Mouse (Mus musculus) spleen, adult 10 weeks (tissue): ENCODE measurements around the gene Igdcc4. TPM values are rescaled to one million over a fixed set of nuclear protein-coding genes. Genes with fewer than 3 reads are reported as not detected.

Experiments
- polyA plus RNA-seq: library from polyadenylated mRNA; stranded (reverse); fragments of 350-450 nt; fragmentation: Illumina TruSeq; extraction: RNeasy Lipid Tissue Mini Kit (QIAGEN cat#74804); gene quantifications from one replicate; pipeline ENCODE4 v1.2.3, GENCODE M21; 2015; ENCODE audit warnings: low replicate concordance; ENCODE audit not compliant: insufficient read depth

Igdcc4 gene
- 1.4 TPM for polyA plus RNA-seq

GRCm38 (mm10) chr9:65100991-65101685, at the start of gene Igdcc4:
Gene Igdcc4 (plus strand): TSS chr9:65101486.

GRCm38 (mm10) chr9:65140936-65141305, 39.6 kb downstream of the Igdcc4 start, which contains the start of gene Igdcc3:
Gene Igdcc3 (plus strand): TSS chr9:65141189.

Other genes with a start within 250 kb of the Igdcc4 start
- 0.04 TPM for gene Slc24a1, start 149.9 kb upstream of the Igdcc4 start, polyA plus RNA-seq
- 30.2 TPM for gene Ints14, start 140.6 kb upstream of the Igdcc4 start, polyA plus RNA-seq
- 58.6 TPM for gene Hacd3, start 79.8 kb upstream of the Igdcc4 start, polyA plus RNA-seq
- gene Dpp8, start 69.1 kb upstream of the Igdcc4 start, polyA plus RNA-seq: 120 TPM
- gene Igdcc3, start 39.7 kb downstream of the Igdcc4 start, polyA plus RNA-seq: not detected
- 6.8 TPM for gene Parp16, start 93.9 kb downstream of the Igdcc4 start, polyA plus RNA-seq
- gene Cilp, start 163.7 kb downstream of the Igdcc4 start, polyA plus RNA-seq: 10.2 TPM
- gene Clpx, start 192.8 kb downstream of the Igdcc4 start, polyA plus RNA-seq: 33.0 TPM
- 26.4 TPM for gene Pdcd7, start 244.6 kb downstream of the Igdcc4 start, polyA plus RNA-seq